Mouse (Mus musculus): Measurements from ENCODE around the gene 4930402F06Rik.

- TF ChIP-seq POLR2A (IDR thresholded peaks at IDR 0.05; ENCODE audit: borderline replicate concordance, insufficient read depth, low read length) (no peak), CTCF (IDR thresholded peaks at IDR 0.05; ENCODE audit: borderline replicate concordance, insufficient read depth, low read depth, low read length) (no peak)
Measured at GRCm38 (mm10) chr2:35342605-35343004, 54.4 kb downstream of the 4930402F06Rik start.

Measured in cerebellum, adult 2 months (tissue).